Mouse (Mus musculus) stomach, embryonic 16.5 days (tissue): ENCODE data around the gene Slc22a4. TPM values are rescaled to one million over a fixed set of nuclear protein-coding genes. Genes with fewer than 3 reads are reported as not detected.
"Not testable (repeated sequence)": the region's sequence is repeated elsewhere in the genome, so short reads cannot be mapped to it uniquely, and the experiment has no call there.

ENCODE experiments used
- ATAC-seq: fragments of 200-750 bp; cut with Nextera tagmentation; 2 replicates; pipeline ENCODE4 v1.8.0; 2017; ENCODE audit warnings: moderate number of reproducible peaks, moderate TSS enrichment; ENCODE audit not compliant: insufficient read depth, low FRiP score
- H3K27ac ChIP-seq: fragments of 300-500 bp; sonication (generic); 2 replicates; pipeline ENCODE4 v1.5.1; 2014; ENCODE audit warnings: low read length
- H3K27me3 ChIP-seq: fragments of 300-500 bp; sonication (generic); 2 replicates; pipeline ENCODE4 v1.6.1; 2014; ENCODE audit warnings: low read length, control low read depth, mixed read lengths; ENCODE audit not compliant: control insufficient read depth, insufficient read depth
- H3K36me3 ChIP-seq: fragments of 300-500 bp; sonication (generic); 2 replicates; pipeline ENCODE4 v1.6.1; 2014; ENCODE audit warnings: low read length; ENCODE audit not compliant: control insufficient read depth, insufficient read depth
- H3K4me1 ChIP-seq: fragments of 300-500 bp; sonication (generic); 2 replicates; pipeline ENCODE4 v1.6.1; 2014; ENCODE audit warnings: low read length, control low read depth, mixed read lengths; ENCODE audit not compliant: control insufficient read depth, insufficient read depth
- H3K4me2 ChIP-seq: fragments of 300-500 bp; sonication (generic); 2 replicates; pipeline ENCODE4 v1.6.1; 2014; ENCODE audit warnings: low read depth, low read length, mixed read lengths
- H3K4me3 ChIP-seq: fragments of 300-500 bp; sonication (generic); replicated peaks from 2 replicates; pipeline ENCODE4 v1.5.1; 2014; ENCODE audit warnings: mild to moderate bottlenecking, low read length
- H3K9ac ChIP-seq: fragments of 300-500 bp; sonication (generic); 2 replicates; pipeline ENCODE4 v1.6.1; 2014; ENCODE audit warnings: low read length
- H3K9me3 ChIP-seq: fragments of 300-500 bp; sonication (generic); replicated peaks from 2 replicates; pipeline ENCODE4 v1.6.1; 2016; ENCODE audit warnings: low read length, control low read depth; ENCODE audit not compliant: control insufficient read depth
- WGBS: fragments of 180-500 bp; shearing (Covaris S2); extraction: QIAGEN DNeasy Blood & Tissue Kit; methylation state at CpG from one replicate; pipeline ENCODE4 v1.1.7; 2014; 5-methylcytosine and 5-hydroxymethylcytosine counted together
- polyA plus RNA-seq: library from polyadenylated mRNA; unstranded; fragments of >200 nt; fragmentation: Nextera tagmentation; extraction: Ambion mirVana; gene quantifications from 2 replicates; pipeline ENCODE4 v1.2.1, GENCODE M21; 2015

The Slc22a4 gene
- polyA plus RNA-seq, 1 experiment from 2014 or later = 2.7 TPM

DNA sequence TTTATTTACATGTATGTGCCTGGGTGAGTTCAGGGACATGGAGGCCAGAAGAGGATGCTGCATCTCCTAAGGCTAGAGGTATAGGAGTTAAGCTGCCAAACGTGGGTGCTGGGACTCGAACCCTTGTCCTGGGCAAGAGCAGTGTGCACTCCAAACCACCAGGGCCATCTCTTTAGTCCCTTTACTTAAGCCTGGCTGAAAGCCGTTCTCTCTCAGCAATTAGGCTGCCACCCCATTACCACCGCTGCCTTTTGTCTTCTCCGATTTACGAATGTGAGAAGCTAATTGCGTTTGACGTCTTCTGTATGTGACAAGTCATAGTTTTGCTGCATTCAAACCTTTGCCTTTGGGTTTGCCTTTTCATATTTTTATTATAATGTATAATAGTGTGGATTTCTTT lies 11.8 kb downstream of the Slc22a4 start:
- no peak overlapping the region for H3K4me3 ChIP-seq

DNA sequence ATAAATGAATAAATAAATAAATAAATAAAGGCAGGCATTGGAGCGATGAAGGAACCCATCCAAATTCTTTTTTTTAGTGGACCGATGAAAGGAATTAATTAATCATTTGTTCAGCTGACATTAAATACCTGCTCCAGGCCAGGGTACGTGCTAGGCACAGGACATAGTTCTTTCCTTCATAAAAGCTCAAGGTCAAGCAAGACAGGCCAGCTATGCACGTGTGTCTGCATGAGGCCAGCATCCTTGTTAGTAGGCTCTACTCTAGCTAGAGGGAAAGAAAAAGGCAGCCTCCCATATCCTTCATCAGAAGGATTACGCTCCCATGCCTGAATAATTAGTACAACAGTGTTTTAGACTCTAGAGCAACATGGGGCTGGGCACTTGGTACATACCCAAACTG lies 14.9 kb downstream of the Slc22a4 start:
- no peak overlapping the region for H3K27ac ChIP-seq
- WGBS = 84% methylated on average over 5 of the region's 5 CpGs
- no peak for ATAC-seq
- no peaks in the 10 kb centered on the region for H3K4me1 ChIP-seq
- H3K4me2 ChIP-seq = no peak overlapping the region
- H3K36me3 ChIP-seq = no peaks in the 10 kb centered on the region
- H3K27me3 ChIP-seq = no peaks in the 10 kb centered on the region
- no peak overlapping the region for H3K9ac ChIP-seq
- no peaks in the 10 kb centered on the region for H3K9me3 ChIP-seq
- no peak overlapping the region for H3K4me3 ChIP-seq

More for the DNA sequence above, 11.8 kb downstream of the Slc22a4 start:
- Histone ChIP-seq H3K27ac (no peak overlapping the region), H3K9me3 (no peaks in the 10 kb centered on the region), H3K4me2 (no peak overlapping the region), H3K36me3 (no peaks in the 10 kb centered on the region), H3K9ac (no peak overlapping the region), H3K27me3 (no peaks in the 10 kb centered on the region), H3K4me1 (no peaks in the 10 kb centered on the region)
- no peak for ATAC-seq
- WGBS = 71% methylated on average over 8 of the region's 8 CpGs

DNA sequence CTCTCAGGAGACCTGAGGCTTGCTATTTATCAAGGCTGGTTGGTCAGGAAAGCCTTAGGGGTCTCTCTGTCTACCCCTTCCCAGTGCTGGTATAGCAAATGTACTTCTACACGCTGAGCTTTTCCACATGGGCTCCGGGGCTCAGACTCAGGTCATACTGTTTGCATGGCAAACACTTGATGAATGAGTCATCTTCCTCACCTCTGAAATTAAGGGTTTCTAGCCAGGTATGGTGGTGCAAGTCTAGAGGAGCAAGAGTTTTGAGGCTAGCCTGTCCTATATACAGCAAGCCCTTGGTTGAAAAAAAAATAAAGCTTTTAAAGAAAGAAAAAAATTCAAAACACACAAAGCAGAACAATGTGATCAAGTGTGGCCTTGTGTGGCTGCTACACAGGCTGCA lies 16.6 kb downstream of the Slc22a4 start:
- no peak overlapping the region for H3K4me2 ChIP-seq
- H3K4me1 ChIP-seq = no peaks in the 10 kb centered on the region
- no peak overlapping the region for H3K27ac ChIP-seq
- ATAC-seq = no peak
- H3K9me3 ChIP-seq = no peaks in the 10 kb centered on the region
- 74% methylated on average over 2 of the region's 2 CpGs for WGBS
- H3K36me3 ChIP-seq = no peaks in the 10 kb centered on the region
- H3K4me3 ChIP-seq = no peak overlapping the region
- no peaks in the 10 kb centered on the region for H3K27me3 ChIP-seq
- no peak overlapping the region for H3K9ac ChIP-seq

DNA sequence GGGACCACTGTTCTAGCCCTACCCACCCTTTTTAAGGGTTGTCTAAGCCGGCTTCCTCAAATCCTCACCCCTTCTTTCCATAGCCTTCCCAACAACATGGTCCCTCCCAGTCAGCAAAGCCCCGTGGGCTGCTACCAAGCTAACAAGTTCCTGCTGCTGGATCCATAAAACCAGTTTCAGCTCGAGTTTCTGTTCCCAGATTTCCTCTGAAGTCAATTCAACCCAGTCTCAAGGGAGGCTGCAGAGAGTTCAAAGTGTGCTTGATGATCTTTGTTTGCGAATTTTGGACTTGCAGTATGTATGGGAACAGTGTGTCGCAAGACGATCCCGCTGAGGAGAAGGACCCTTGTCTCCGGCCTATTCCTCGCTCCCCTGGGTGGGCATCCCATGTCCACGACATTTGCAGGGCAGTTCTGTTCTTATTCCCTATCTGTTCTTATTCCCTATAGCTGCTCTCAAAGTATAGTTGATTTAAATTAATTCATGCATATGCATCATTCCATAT lies 19.4 kb downstream of the Slc22a4 start:
- no peak for ATAC-seq
- Histone ChIP-seq H3K36me3 (no peaks in the 10 kb centered on the region), H3K9me3 (no peaks in the 10 kb centered on the region), H3K27me3 (no peaks in the 10 kb centered on the region), H3K4me3 (no peak overlapping the region), H3K4me1 (no peaks in the 10 kb centered on the region), H3K9ac (no peak overlapping the region), H3K4me2 (no peak overlapping the region), H3K27ac (no peak overlapping the region)
- WGBS = 76% methylated on average over 10 of the region's 10 CpGs

DNA sequence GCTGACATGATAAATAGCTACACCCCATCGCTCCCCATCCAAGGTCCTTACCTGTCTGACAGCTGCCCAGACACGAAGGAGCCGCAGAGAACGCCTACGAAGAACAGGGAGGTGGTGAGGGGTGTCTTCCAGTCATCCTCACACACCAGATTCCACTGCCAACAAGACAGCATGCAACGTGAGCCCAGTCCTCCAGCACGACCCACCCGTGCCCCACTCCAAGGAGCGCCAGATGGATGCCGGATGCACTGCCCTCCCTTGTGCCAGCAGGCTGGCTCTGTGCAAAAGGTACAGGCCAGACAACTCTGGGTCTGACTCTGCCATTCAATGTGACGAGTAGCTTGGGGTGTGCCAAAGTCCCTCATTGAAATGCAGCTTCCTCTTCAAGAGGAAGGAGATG lies 20.2 kb downstream of the Slc22a4 start:
- Histone ChIP-seq H3K9ac (no peak overlapping the region), H3K9me3 (no peaks in the 10 kb centered on the region), H3K27ac (no peak overlapping the region), H3K4me1 (no peaks in the 10 kb centered on the region), H3K4me2 (no peak overlapping the region), H3K4me3 (no peak overlapping the region), H3K36me3 (no peaks in the 10 kb centered on the region), H3K27me3 (no peaks in the 10 kb centered on the region)
- ATAC-seq = no peak
- WGBS = 88% methylated on average over 11 of the region's 11 CpGs

DNA sequence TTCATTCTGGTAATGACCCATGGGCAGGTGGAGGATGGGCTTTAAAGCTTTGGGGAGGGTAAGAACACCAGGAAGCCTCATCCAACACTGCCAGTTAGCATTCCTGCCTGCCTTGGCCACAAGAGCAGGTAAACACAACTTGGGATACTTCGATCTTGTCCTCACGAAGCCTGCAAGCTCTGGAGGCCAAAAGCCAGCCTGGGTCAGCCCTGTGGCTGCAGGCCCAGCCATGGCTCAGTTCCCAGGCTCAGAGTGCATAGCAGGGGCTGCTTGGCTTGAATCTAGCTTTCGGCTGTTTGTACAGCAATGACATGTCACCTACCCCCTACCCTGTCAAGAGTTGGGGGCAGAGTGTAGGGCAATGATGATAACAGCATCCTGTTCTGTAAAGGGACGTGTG lies 21.0 kb downstream of the Slc22a4 start:
- 61% methylated on average over 4 of the region's 4 CpGs for WGBS
- H3K4me3 ChIP-seq = no peak overlapping the region
- no peaks in the 10 kb centered on the region for H3K4me1 ChIP-seq
- no peak overlapping the region for H3K9ac ChIP-seq
- no peaks in the 10 kb centered on the region for H3K9me3 ChIP-seq
- no peak overlapping the region for H3K27ac ChIP-seq
- no peaks in the 10 kb centered on the region for H3K36me3 ChIP-seq
- no peak for ATAC-seq
- no peaks in the 10 kb centered on the region for H3K27me3 ChIP-seq
- H3K4me2 ChIP-seq = no peak overlapping the region

DNA sequence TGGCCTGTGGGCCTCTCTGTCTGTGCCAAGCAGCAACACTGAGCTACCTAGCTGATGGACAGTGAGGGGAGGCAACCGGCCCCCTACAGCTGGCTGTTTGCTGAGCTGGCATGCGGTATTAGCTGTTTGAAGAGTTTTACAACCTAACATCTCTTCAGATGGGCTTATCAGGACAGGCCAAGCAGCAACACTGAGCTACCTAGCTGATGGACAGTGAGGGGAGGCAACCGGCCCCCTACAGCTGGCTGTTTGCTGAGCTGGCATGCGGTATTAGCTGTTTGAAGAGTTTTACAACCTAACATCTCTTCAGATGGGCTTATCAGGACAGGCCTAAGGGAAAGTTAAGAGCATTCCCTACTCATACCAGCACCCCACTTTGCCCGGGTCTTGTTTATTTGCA lies 21.5 kb downstream of the Slc22a4 start:
- H3K4me2 ChIP-seq, H3K27ac ChIP-seq, H3K27me3 ChIP-seq, H3K36me3 ChIP-seq, H3K9me3 ChIP-seq, ATAC-seq, H3K4me3 ChIP-seq, H3K9ac ChIP-seq, H3K4me1 ChIP-seq: not testable (repeated sequence)
- 37% methylated on average over 5 of the region's 5 CpGs for WGBS

DNA sequence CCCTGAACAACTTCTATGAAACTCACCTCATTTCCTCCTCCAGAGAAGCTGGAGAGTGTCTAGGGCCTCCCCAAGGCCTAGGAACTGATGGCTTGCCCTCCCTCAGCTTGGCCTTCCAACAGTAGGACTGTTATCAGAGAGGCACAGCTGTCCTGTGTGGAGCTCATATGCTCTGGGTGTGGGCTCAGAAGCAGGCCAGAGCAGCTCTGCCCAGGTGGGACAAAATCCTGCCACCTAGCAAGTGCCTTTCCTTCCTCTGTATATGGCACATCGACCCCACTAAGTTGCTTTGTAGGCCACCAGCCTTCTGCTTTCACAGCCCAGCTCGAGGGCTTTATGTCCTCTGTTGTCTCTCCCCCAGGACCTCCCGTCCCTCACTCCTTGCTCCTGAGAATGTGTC lies 23.2 kb downstream of the Slc22a4 start:
- Histone ChIP-seq H3K36me3 (no peaks in the 10 kb centered on the region), H3K27me3 (no peaks in the 10 kb centered on the region), H3K4me2 (no peak overlapping the region), H3K9ac (no peak overlapping the region), H3K4me1 (no peaks in the 10 kb centered on the region), H3K9me3 (no peaks in the 10 kb centered on the region), H3K4me3 (no peak overlapping the region), H3K27ac (no peak overlapping the region)
- no peak for ATAC-seq
- WGBS = 81% methylated on average over 3 of the region's 3 CpGs

DNA sequence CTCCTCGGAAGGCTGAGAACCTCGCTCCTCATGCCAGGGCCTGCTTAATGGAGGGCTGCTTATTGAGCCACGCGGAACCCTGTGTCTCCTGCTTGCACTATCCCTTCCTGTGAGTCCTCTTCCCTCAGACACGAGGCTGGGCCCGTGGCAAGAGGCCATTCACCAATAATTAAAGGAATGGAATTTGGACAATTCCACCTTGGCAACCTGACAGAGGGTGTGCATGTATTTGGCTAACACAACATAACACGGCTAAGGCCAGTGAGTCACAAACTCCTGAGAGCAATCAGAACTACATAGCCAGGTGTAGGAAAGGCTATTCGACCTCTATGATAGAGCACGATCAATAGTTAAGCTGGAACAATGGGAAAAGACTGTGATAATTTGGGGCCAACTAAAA lies 23.7 kb downstream of the Slc22a4 start:
- H3K9me3 ChIP-seq = no peaks in the 10 kb centered on the region
- no peaks in the 10 kb centered on the region for H3K27me3 ChIP-seq
- no peak overlapping the region for H3K27ac ChIP-seq
- ATAC-seq = no peak
- no peaks in the 10 kb centered on the region for H3K4me1 ChIP-seq
- H3K36me3 ChIP-seq = no peaks in the 10 kb centered on the region
- H3K4me2 ChIP-seq = no peak overlapping the region
- no peak overlapping the region for H3K4me3 ChIP-seq
- H3K9ac ChIP-seq = no peak overlapping the region
- WGBS = 62% methylated on average over 9 of the region's 9 CpGs
